In the genomic region with DNA sequence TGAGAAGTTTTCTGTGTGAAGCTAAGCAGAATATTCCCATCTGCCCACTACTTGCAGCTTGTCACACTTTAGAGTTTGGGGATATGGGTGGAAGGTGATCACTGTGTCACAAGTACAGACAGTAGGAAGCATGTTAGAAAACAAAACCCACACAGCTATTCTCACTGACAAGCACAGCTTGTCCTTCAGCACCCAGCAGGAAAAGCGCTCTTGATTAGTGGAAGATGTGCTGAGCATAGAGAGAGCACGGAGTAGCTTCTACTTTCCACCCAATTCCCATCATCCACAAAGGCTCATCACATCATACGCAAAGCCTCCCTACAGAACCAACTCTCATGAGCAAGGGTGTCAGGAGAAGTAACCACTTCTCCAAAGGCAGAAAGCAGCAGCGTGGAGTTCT, we compare ENCODE assay signal across 11 mouse cellular contexts. TPM values are rescaled to one million over a fixed set of nuclear protein-coding genes. Genes with fewer than 3 reads are reported as not detected.
A peak's percentile ranks its signal among the peaks of the same experiment; 100 is the strongest.
DNase-seq lines count a peak whose midpoint lies in the region; ATAC-seq and TF ChIP-seq lines count a peak whose summit lies in the region.
"Had no signal": no experiment of that assay in that cellular context is flagged by ENCODE, and none has a peak within 500 bp of the region (broad histone marks: within the 10 kb centered on the region; RNA-seq: fewer than 3 reads in every experiment).

No protein-coding gene starts in this region.

- H3K4me1 ChIP-seq in kidney, embryonic 15.5 days: peaks cover 15% of the 10 kb centered on the region
- H3K4me1 ChIP-seq in embryonic facial prominence, embryonic 13.5 days: 0 out of 2 replicates have a peak, but pooled peaks cover 10% of the 10 kb centered on the region
- no peaks in the 10 kb centered on the region for H3K4me1 ChIP-seq in midbrain, postnatal 0 days (ENCODE audit: insufficient read depth, low read length)

- no peak overlapping the region for H3K9ac ChIP-seq in kidney, embryonic 15.5 days
- no peak overlapping the region for H3K9ac ChIP-seq in embryonic facial prominence, embryonic 13.5 days
- H3K9ac ChIP-seq in midbrain, postnatal 0 days (replicated peaks; ENCODE audit: low read length, poor library complexity, severe bottlenecking): peak overlapping the region; percentile 89
- H3K9ac ChIP-seq: liver, embryonic 14.5 days had no signal

- H3K9me3 ChIP-seq in kidney, embryonic 15.5 days (replicated peaks): no peaks in the 10 kb centered on the region
- no peaks in the 10 kb centered on the region for H3K9me3 ChIP-seq in embryonic facial prominence, embryonic 13.5 days
- H3K9me3 ChIP-seq in midbrain, postnatal 0 days (ENCODE audit: low read length): no peaks in the 10 kb centered on the region

- H3K27me3 ChIP-seq in kidney, embryonic 15.5 days: peaks cover 46% of the 10 kb centered on the region
- H3K27me3 ChIP-seq in embryonic facial prominence, embryonic 13.5 days: peaks cover 54% of the 10 kb centered on the region
- H3K27me3 ChIP-seq in midbrain, postnatal 0 days (ENCODE audit: insufficient read depth, low read length): no peaks in the 10 kb centered on the region

- ATAC-seq in kidney, embryonic 15.5 days (replicated peaks; ENCODE audit: low FRiP score): no peak
- no peak for ATAC-seq in embryonic facial prominence, embryonic 13.5 days (ENCODE audit: insufficient number of reproducible peaks, insufficient read depth, low FRiP score, low TSS enrichment, low read depth)
- no peak for ATAC-seq in midbrain, postnatal 0 days (ENCODE audit: low FRiP score)

- H3K27ac ChIP-seq in kidney, embryonic 15.5 days: no peak overlapping the region
- H3K27ac ChIP-seq in embryonic facial prominence, embryonic 13.5 days: no peak overlapping the region
- H3K27ac ChIP-seq in midbrain, postnatal 0 days (ENCODE audit: low read depth, low read length): no peak overlapping the region; the same call in 1 of the 2 replicates
- H3K27ac ChIP-seq: liver, embryonic 14.5 days had no signal

- no peak for DNase-seq in kidney, postnatal 14 days
- peak; percentile 23 to 40 for DNase-seq in frontal cortex, postnatal 36 days (ENCODE audit: low spot score in 2 of 2)
- no peak for DNase-seq in midbrain, postnatal 0 days (ENCODE audit: low spot score)
- no peak for DNase-seq in adrenal gland, adult 8-10 months
- DNase-seq in spleen, postnatal 10 days (ENCODE audit: low spot score in 2 of 2): no peak
- no peak for DNase-seq in kidney, postnatal 4 days
- DNase-seq: cerebellum, adult 9-11 months had no signal

- H3K4me2 ChIP-seq in kidney, embryonic 15.5 days: peak overlapping the region; percentile 98
- peak overlapping the region; percentile 99 for H3K4me2 ChIP-seq in embryonic facial prominence, embryonic 13.5 days
- peak overlapping the region; percentile 67 for H3K4me2 ChIP-seq in midbrain, postnatal 0 days (ENCODE audit: low read depth, low read length, poor library complexity, severe bottlenecking)

- WGBS in kidney, embryonic 15.5 days: 58% methylated on average over 4 of the region's 4 CpGs
- WGBS in embryonic facial prominence, embryonic 13.5 days: 54% methylated on average over 4 of the region's 4 CpGs
- 42% methylated on average over 4 of the region's 4 CpGs for WGBS in midbrain, postnatal 0 days

- no peaks in the 10 kb centered on the region for H3K36me3 ChIP-seq in kidney, embryonic 15.5 days
- no peaks in the 10 kb centered on the region for H3K36me3 ChIP-seq in embryonic facial prominence, embryonic 13.5 days
- no peaks in the 10 kb centered on the region for H3K36me3 ChIP-seq in midbrain, postnatal 0 days (ENCODE audit: insufficient read depth, low read length)

- peak overlapping the region; percentile 64 for H3K4me3 ChIP-seq in kidney, embryonic 15.5 days (replicated peaks)
- H3K4me3 ChIP-seq in embryonic facial prominence, embryonic 13.5 days: peak overlapping the region; percentile 68
- peak overlapping the region; percentile 86 for H3K4me3 ChIP-seq in midbrain, postnatal 0 days (ENCODE audit: low read depth, low read length)

- TF ChIP-seq CTCF in midbrain, postnatal 0 days (IDR thresholded peaks at IDR 0.05): no peak

RNA-seq across cellular contexts. Expression of a gene that starts 1.4 kb away (rescaled TPM):
- polyA plus RNA-seq in kidney, embryonic 15.5 days (2015; fragmentation: Nextera tagmentation; extraction: Ambion mirVana): 0.35 and 0.53 TPM in 2 replicates
- polyA plus RNA-seq in embryonic facial prominence, embryonic 13.5 days (2015; fragmentation: Nextera tagmentation; extraction: Ambion mirVana): 0.39 and 0.66 TPM in 2 replicates
- total RNA-seq in midbrain, postnatal 0 days (2014; rRNA removed): 13.1 and 15.2 TPM in 2 replicates
- polyA plus RNA-seq in midbrain, postnatal 0 days (2015; fragmentation: Nextera tagmentation; extraction: Ambion mirVana): 10.1 and 13.0 TPM in 2 replicates
- total RNA-seq in adrenal gland, adult 8-10 months (2022): under 1 TPM; 0.40 to 0.59 (median 0.57) TPM
- polyA plus RNA-seq: gonadal fat pad, adult 2 months had no signal

Comparison
In these comparisons a context has a peak if more than half of its experiments do, and no peak if none do; other contexts are left out.
1. DNase-seq: peak in frontal cortex, postnatal 36 days (2 of 2); none in kidney, postnatal 14 days (single experiment), midbrain, postnatal 0 days (single experiment), adrenal gland, adult 8-10 months (single experiment), spleen, postnatal 10 days (0 of 2) and kidney, postnatal 4 days (0 of 2).
2. Peak in every context shown above with its lines, with median percentiles within 50 percentile points of each other: H3K4me2 ChIP-seq and H3K4me3 ChIP-seq.